Mouse (Mus musculus) kidney, adult 2 months (tissue): Measurements from ENCODE around the gene Ipo4.

Source experiments
- CTCF ChIP-seq: fragments of 200-500 bp; conservative IDR thresholded peaks from 2 replicates; pipeline ENCODE4 v1.5.1; 2011; ENCODE audit warnings: low read depth, mild to moderate bottlenecking, control low read depth, low read length, moderate library complexity, mixed read lengths; ENCODE audit not compliant: insufficient read depth, insufficient read length
- POLR2A ChIP-seq: fragments of 200-500 bp; IDR thresholded peaks from one replicate; pipeline ENCODE4 v1.6.1; 2011; ENCODE audit warnings: low read depth, low read length, control low read depth

- TF ChIP-seq CTCF (no peak), POLR2A (no peak)
Measured at GRCm38 (mm10) chr14:55656935-55657334, 21.2 kb upstream of the Ipo4 start.
